Mouse (Mus musculus) heart, postnatal 0 days (tissue): ENCODE results near the gene Eci3. TPM values are rescaled to one million over a fixed set of nuclear protein-coding genes. Genes with fewer than 3 reads are reported as not detected.

Experiments
- ATAC-seq: fragments of 200-750 bp; cut with Nextera tagmentation; 2 replicates; pipeline ENCODE4 v1.8.0; 2017; ENCODE audit warnings: low read depth, moderate number of reproducible peaks, moderate library complexity; ENCODE audit not compliant: insufficient read depth
- DNase-seq: peaks from one replicate; pipeline ENCODE4 v3.0.0-alpha.2; 2016; ENCODE audit warnings: low spot score
- H3K27ac ChIP-seq: fragments of 300-500 bp; sonication (generic); 2 replicates; pipeline ENCODE4 v1.5.1; 2014; ENCODE audit warnings: low read depth, mild to moderate bottlenecking
- H3K27me3 ChIP-seq: fragments of 300-500 bp; sonication (generic); 2 replicates; pipeline ENCODE4 v1.6.1; 2014; ENCODE audit warnings: low read length, mixed read lengths; ENCODE audit not compliant: control insufficient read depth, insufficient read depth
- H3K36me3 ChIP-seq: fragments of 300-500 bp; sonication (generic); replicated peaks from 2 replicates; pipeline ENCODE4 v1.6.1; 2014; ENCODE audit warnings: low read length, mixed read lengths; ENCODE audit not compliant: control insufficient read depth, insufficient read depth
- H3K4me1 ChIP-seq: fragments of 300-500 bp; sonication (generic); 2 replicates; pipeline ENCODE4 v1.6.1; 2014; ENCODE audit warnings: antibody characterized with exemption; ENCODE audit not compliant: control insufficient read depth, insufficient read depth
- H3K4me2 ChIP-seq: fragments of 300-500 bp; sonication (generic); 2 replicates; pipeline ENCODE4 v1.6.1; 2014; ENCODE audit warnings: low read depth, mild to moderate bottlenecking, low read length, moderate library complexity
- H3K4me3 ChIP-seq: fragments of 300-500 bp; sonication (generic); 2 replicates; pipeline ENCODE4 v1.5.1; 2014; ENCODE audit warnings: low read depth, low read length
- H3K9ac ChIP-seq: fragments of 300-500 bp; sonication (generic); replicated peaks from 2 replicates; pipeline ENCODE4 v1.6.1; 2014; ENCODE audit warnings: low read depth, low read length, mixed read lengths
- H3K9me3 ChIP-seq: fragments of 300-500 bp; sonication (generic); replicated peaks from 2 replicates; pipeline ENCODE4 v1.6.1; 2016; ENCODE audit warnings: low read length; ENCODE audit not compliant: control insufficient read depth
- CTCF ChIP-seq: IDR thresholded peaks from 2 replicates; pipeline ENCODE4 v1.5.1; 2016; ENCODE audit warnings: antibody characterized with exemption, control low read depth, low read depth
- EP300 ChIP-seq: IDR thresholded peaks from 2 replicates; pipeline ENCODE4 v1.6.1; 2016; ENCODE audit warnings: antibody characterized with exemption, low read depth
- WGBS: fragments of 180-500 bp; shearing (Covaris S2); extraction: QIAGEN DNeasy Blood & Tissue Kit; methylation state at CpG from one replicate; pipeline ENCODE4 v1.1.7; 2014; 5-methylcytosine and 5-hydroxymethylcytosine counted together
- polyA plus RNA-seq: library from polyadenylated mRNA; unstranded; fragments of >200 nt; fragmentation: Nextera tagmentation; extraction: Ambion mirVana; gene quantifications from 2 replicates; pipeline ENCODE4 v1.2.1, GENCODE M21; 2015
- total RNA-seq: library from RNA; depleted of rRNA; stranded (reverse); fragments of >200 nt; gene quantifications from 2 replicates; pipeline ENCODE4 v1.2.3, GENCODE M21; 2014; ENCODE audit warnings: low replicate concordance; rRNA removed

Gene Eci3
- total and polyA plus RNA-seq, 2 experiments from 2014 or later = 0.18 TPM; not detected in 1

GRCm38 (mm10) chr13:34934931-34935644, 28.5 kb downstream of the Eci3 start:
- 69% methylated on average over 10 of the region's 10 CpGs for WGBS
- DNase-seq (no peak), ATAC-seq (no peak)
- Histone ChIP-seq H3K4me1 (no peaks in the 10 kb centered on the region), H3K27me3 (no peaks in the 10 kb centered on the region), H3K4me3 (no peak overlapping the region), H3K27ac (no peak overlapping the region), H3K4me2 (no peak overlapping the region), H3K36me3 (no peaks in the 10 kb centered on the region), H3K9ac (no peak overlapping the region), H3K9me3 (no peaks in the 10 kb centered on the region)
- TF ChIP-seq EP300 = no peak
- no peak for TF ChIP-seq CTCF

DNA sequence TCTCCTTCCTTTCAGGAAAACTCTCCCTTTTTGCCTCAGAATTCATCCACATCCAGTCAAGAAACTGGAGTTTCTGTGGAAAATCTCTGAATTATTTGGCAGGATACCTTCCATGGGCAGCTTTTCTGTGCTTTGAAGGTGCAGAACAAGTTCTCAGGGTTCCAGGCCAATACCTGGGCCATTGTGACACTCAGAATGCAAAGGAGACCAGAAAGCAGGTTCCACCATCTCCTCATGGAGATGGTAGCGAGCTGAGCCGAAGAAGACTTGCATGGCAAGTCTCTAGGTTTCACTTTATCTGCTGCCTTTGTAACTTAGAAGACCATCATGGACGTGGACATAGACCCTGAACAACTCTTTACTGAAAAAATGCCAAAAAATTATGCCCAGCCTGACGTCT, 39.4 kb downstream of the Eci3 start, which contains the start of the genes Fam217a and 4933417A18Rik:
TSS of gene Fam217a (minus strand) at position 101 of the 400 bp plus-strand sequence.
TSS of gene 4933417A18Rik (plus strand) at position 200 of the 400 bp plus-strand sequence.
- ATAC-seq (no peak), DNase-seq (no peak)
- no peaks in the 10 kb centered on the region for H3K27me3 ChIP-seq
- H3K4me1 ChIP-seq = no peaks in the 10 kb centered on the region
- H3K4me3 ChIP-seq = no peak within 1 kb of the TSS
- H3K27ac ChIP-seq = no peak within 1 kb of the TSS
- 74% methylated on average over 4 of the region's 4 CpGs for WGBS
- no peaks in the 10 kb centered on the region for H3K9me3 ChIP-seq
- H3K4me2 ChIP-seq = no peak within 1 kb of the TSS
- H3K36me3 ChIP-seq = no peaks in the 10 kb centered on the region
- TF ChIP-seq CTCF (no peak), EP300 (no peak)
- H3K9ac ChIP-seq = no peak within 1 kb of the TSS

DNA sequence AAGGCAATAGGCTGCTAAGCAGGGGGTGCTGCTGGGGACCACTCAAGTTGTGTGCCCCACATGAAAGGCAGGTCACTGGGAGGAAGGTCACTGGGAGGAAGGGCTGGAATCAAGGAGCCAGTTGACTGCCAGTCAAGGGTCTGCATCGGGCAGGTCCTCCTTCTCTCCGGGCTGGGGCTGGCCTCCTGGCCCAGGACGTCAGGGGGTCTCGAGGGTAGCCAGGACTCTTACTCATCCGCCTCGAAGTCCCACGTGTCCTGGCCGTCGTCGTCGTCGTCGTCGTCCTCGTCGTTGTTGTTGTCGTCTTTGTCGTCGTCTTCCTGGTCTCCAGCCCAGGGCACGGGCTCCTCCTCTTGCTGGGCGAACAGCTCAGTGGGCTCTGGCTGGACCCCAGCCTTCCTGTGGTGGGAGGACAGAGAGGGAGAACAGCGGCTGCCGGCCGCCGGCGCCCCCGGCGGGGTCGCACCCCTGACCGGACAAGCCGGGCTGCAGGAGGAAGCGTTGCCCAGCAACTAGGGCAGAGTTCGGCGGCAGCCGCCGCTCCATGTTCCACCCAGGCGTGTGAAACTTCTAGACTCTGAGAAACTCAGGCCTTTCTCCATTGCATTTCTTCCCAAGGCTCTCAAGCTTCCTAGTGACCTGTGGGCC, 47.0 kb downstream of the Eci3 start:
- H3K36me3 ChIP-seq = no peaks in the 10 kb centered on the region
- no peaks in the 10 kb centered on the region for H3K27me3 ChIP-seq
- H3K9ac ChIP-seq = peak overlapping the region; percentile 28; the same call in 1 of the 2 replicates
- no peaks in the 10 kb centered on the region for H3K9me3 ChIP-seq
- peak; percentile 8 for DNase-seq
- 32% methylated on average over 36 of the region's 37 CpGs for WGBS
- TF ChIP-seq CTCF = no peak
- no peak for TF ChIP-seq EP300
- H3K4me1 ChIP-seq = peaks cover 5% of the 10 kb centered on the region; the same call in 1 of the 2 replicates
- peak overlapping the region; percentile 63 for H3K4me2 ChIP-seq
- H3K27ac ChIP-seq = no peak overlapping the region
- peak overlapping the region; percentile 35 for H3K4me3 ChIP-seq
- peak; percentile 51 for ATAC-seq

DNA sequence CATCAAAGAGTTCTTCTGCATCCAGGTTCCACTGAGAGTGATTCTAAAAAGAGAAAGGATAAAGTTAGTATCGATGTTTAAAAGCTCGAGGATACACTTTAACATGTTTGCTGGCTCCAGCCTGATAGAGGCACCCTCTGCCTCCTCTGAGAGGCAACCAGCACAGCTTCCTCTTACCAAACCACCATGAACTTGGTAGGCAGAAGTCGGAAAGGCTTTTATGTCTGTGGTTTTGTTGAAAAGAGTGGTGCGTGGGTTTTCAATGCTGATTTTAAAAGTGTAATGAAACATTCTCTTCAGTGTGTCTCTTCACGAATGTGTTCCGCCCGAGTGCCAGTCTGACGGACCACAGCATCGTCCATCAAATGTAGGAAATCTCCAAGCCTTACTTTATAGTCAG, 49.0 kb downstream of the Eci3 start:
- ATAC-seq (no peak), DNase-seq (no peak)
- Histone ChIP-seq H3K9me3 (no peaks in the 10 kb centered on the region), H3K36me3 (no peaks in the 10 kb centered on the region), H3K4me1 (peaks cover 5% of the 10 kb centered on the region; the same call in 1 of the 2 replicates), H3K4me3 (no peak overlapping the region), H3K4me2 (no peak overlapping the region), H3K27ac (no peak overlapping the region), H3K9ac (no peak overlapping the region), H3K27me3 (no peaks in the 10 kb centered on the region)
- 77% methylated on average over 9 of the region's 9 CpGs for WGBS
- TF ChIP-seq EP300 = no peak

Other genes with a start within 250 kb of the Eci3 start
- not detected in 2 replicates for gene Fam50b, start 229.0 kb downstream of the Eci3 start, total RNA-seq
- gene Fam50b, start 229.0 kb downstream of the Eci3 start, polyA plus RNA-seq = not detected in 2 replicates
- 16.7 and 22.9 TPM in 2 replicates for gene Prpf4b, start 88.5 kb downstream of the Eci3 start, total RNA-seq
- 32.8 and 37.4 TPM in 2 replicates for gene Prpf4b, start 88.5 kb downstream of the Eci3 start, polyA plus RNA-seq
- gene Fam217a, start 39.5 kb downstream of the Eci3 start, total RNA-seq = 0.15 TPM in 1 of 2 replicates, not detected in the other
- gene Fam217a, start 39.5 kb downstream of the Eci3 start, polyA plus RNA-seq = 0.99 and 1.9 TPM in 2 replicates
- gene 4933417A18Rik, start 39.4 kb downstream of the Eci3 start, total RNA-seq = not detected in 2 replicates
- not detected in 2 replicates for gene 4933417A18Rik, start 39.4 kb downstream of the Eci3 start, polyA plus RNA-seq
- 136 and 245 TPM in 2 replicates for gene Eci2, start 63.3 kb upstream of the Eci3 start, total RNA-seq
- gene Eci2, start 63.3 kb upstream of the Eci3 start, polyA plus RNA-seq = 300 and 313 TPM in 2 replicates